Mouse (Mus musculus) limb, embryonic 14.5 days (tissue): ENCODE data around the gene Acta1. TPM values are rescaled to one million over a fixed set of nuclear protein-coding genes. Genes with fewer than 3 reads are reported as not detected.
A peak's percentile ranks its signal among the peaks of the same experiment; 100 is the strongest.

ENCODE experiments used
- ATAC-seq: fragments of 200-750 bp; cut with Nextera tagmentation; 2 replicates; pipeline ENCODE4 v1.8.0; 2017; ENCODE audit warnings: low read depth, moderate number of reproducible peaks, moderate TSS enrichment; ENCODE audit not compliant: low FRiP score
- DNase-seq: peaks from one replicate; pipeline ENCODE4 v3.0.0-alpha.2; 2015; ENCODE audit warnings: low spot score
- H3K27ac ChIP-seq: fragments of 300-500 bp; sonication (generic); replicated peaks from 2 replicates; pipeline ENCODE4 v1.5.1; 2014; ENCODE audit warnings: low read depth, mild to moderate bottlenecking, low read length, moderate library complexity, mixed read lengths
- H3K27me3 ChIP-seq: fragments of 300-500 bp; sonication (generic); 2 replicates; pipeline ENCODE4 v1.6.1; 2014; ENCODE audit warnings: low read length, mixed read lengths; ENCODE audit not compliant: control insufficient read depth, insufficient read depth
- H3K36me3 ChIP-seq: fragments of 300-500 bp; sonication (generic); 2 replicates; pipeline ENCODE4 v1.6.1; 2014; ENCODE audit warnings: mild to moderate bottlenecking, low read length, moderate library complexity, mixed read lengths; ENCODE audit not compliant: control insufficient read depth, insufficient read depth
- H3K4me1 ChIP-seq: fragments of 300-500 bp; sonication (generic); 2 replicates; pipeline ENCODE4 v1.6.1; 2014; ENCODE audit warnings: antibody characterized with exemption, low read length, mixed read lengths; ENCODE audit not compliant: control insufficient read depth, insufficient read depth
- H3K4me2 ChIP-seq: fragments of 300-500 bp; sonication (generic); replicated peaks from 2 replicates; pipeline ENCODE4 v1.6.1; 2014; ENCODE audit warnings: low read depth, mild to moderate bottlenecking, low read length, moderate library complexity; ENCODE audit not compliant: severe bottlenecking
- H3K4me3 ChIP-seq: fragments of 300-500 bp; sonication (generic); replicated peaks from 2 replicates; pipeline ENCODE4 v1.5.1; 2014; ENCODE audit warnings: low read length
- H3K9ac ChIP-seq: fragments of 300-500 bp; sonication (generic); 2 replicates; pipeline ENCODE4 v1.6.1; 2014; ENCODE audit warnings: mild to moderate bottlenecking, low read depth, low read length, moderate library complexity; ENCODE audit not compliant: severe bottlenecking
- H3K9me3 ChIP-seq: fragments of 300-500 bp; sonication (generic); 2 replicates; pipeline ENCODE4 v1.6.1; 2016; ENCODE audit warnings: low read length; ENCODE audit not compliant: control insufficient read depth
- POLR2A ChIP-seq: fragments of 200-500 bp; IDR thresholded peaks from 2 replicates; pipeline ENCODE4 v1.8.0; 2012; ENCODE audit warnings: inconsistent platforms, mild to moderate bottlenecking, moderate library complexity, borderline replicate concordance; ENCODE audit not compliant: insufficient read depth, insufficient read length; ENCODE audit errors: extremely low read depth
- WGBS: fragments of 180-500 bp; shearing (Covaris S2); extraction: QIAGEN DNeasy Blood & Tissue Kit; methylation state at CpG from one replicate; pipeline ENCODE4 v1.1.7; 2014; 5-methylcytosine and 5-hydroxymethylcytosine counted together
- polyA plus RNA-seq, 2 experiments: library from polyadenylated mRNA; depleted of rRNA in 1 of 2; stranded (reverse) in 1 of 2; unstranded in 1 of 2; fragments of >200 nt; fragmentation: Nextera tagmentation in 1 of 2; extraction: Ambion mirVana in 1 of 2; gene quantifications; 2 replicates each; pipeline versions ENCODE4 v1.2.1 to v1.2.3; 2012 to 2014

Gene Acta1
- polyA plus RNA-seq, 2 experiments = 847 to 1,005 TPM

GRCm38 (mm10) chr8:123891883-123892585 lies 2.5 kb downstream of the Acta1 start:
- Histone ChIP-seq H3K27me3 (peaks cover 40% of the 10 kb centered on the region), H3K4me1 (0 out of 2 replicates have a peak, but pooled peaks cover 2% of the 10 kb centered on the region), H3K27ac (no peak overlapping the region), H3K9ac (no peak overlapping the region), H3K36me3 (no peaks in the 10 kb centered on the region), H3K4me3 (peak overlapping the region; percentile 26), H3K4me2 (peak overlapping the region; percentile 41), H3K9me3 (no peaks in the 10 kb centered on the region)
- 2% methylated on average over 49 of the region's 49 CpGs for WGBS
- no peak for DNase-seq
- TF ChIP-seq POLR2A = no peak
- ATAC-seq = no peak

GRCm38 (mm10) chr8:123891271-123891670 lies 3.3 kb downstream of the Acta1 start:
- WGBS = under 1% methylated on average over 11 of the region's 11 CpGs
- no peaks in the 10 kb centered on the region for H3K9me3 ChIP-seq
- DNase-seq = peak; percentile 71
- 0 out of 2 replicates have a peak, but pooled peaks cover 2% of the 10 kb centered on the region for H3K4me1 ChIP-seq
- H3K27me3 ChIP-seq = peaks cover 40% of the 10 kb centered on the region
- TF ChIP-seq POLR2A = no peak
- peak overlapping the region; percentile 41; the same call in 1 of the 2 replicates for H3K4me2 ChIP-seq
- peak overlapping the region; percentile 26 for H3K4me3 ChIP-seq
- no peaks in the 10 kb centered on the region for H3K36me3 ChIP-seq
- no peak overlapping the region for H3K27ac ChIP-seq
- H3K9ac ChIP-seq = no peak overlapping the region
- ATAC-seq = no peak

- no peak overlapping the region for H3K4me2 ChIP-seq
- H3K9me3 ChIP-seq = no peaks in the 10 kb centered on the region
- H3K36me3 ChIP-seq = no peaks in the 10 kb centered on the region
- peaks cover 35% of the 10 kb centered on the region for H3K27me3 ChIP-seq
- ATAC-seq = no peak
- H3K9ac ChIP-seq = no peak overlapping the region
- no peak overlapping the region for H3K27ac ChIP-seq
- H3K4me1 ChIP-seq = 0 out of 2 replicates have a peak, but pooled peaks cover 2% of the 10 kb centered on the region
- H3K4me3 ChIP-seq = no peak overlapping the region
- DNase-seq = no peak
- TF ChIP-seq POLR2A = no peak
- 66% methylated on average over 4 of the region's 4 CpGs for WGBS
These were observed 4.8 kb downstream of the Acta1 start for GRCm38 (mm10) chr8:123889797-123890196.

GRCm38 (mm10) chr8:123887956-123888355 lies 6.6 kb downstream of the Acta1 start:
- H3K36me3 ChIP-seq = no peaks in the 10 kb centered on the region
- DNase-seq (no peak), ATAC-seq (no peak)
- H3K4me2 ChIP-seq = no peak overlapping the region
- no peak overlapping the region for H3K27ac ChIP-seq
- no peak for TF ChIP-seq POLR2A
- peaks cover 16% of the 10 kb centered on the region for H3K27me3 ChIP-seq
- 90% methylated on average over 2 of the region's 2 CpGs for WGBS
- H3K9ac ChIP-seq = no peak overlapping the region
- H3K4me1 ChIP-seq = 0 out of 2 replicates have a peak, but pooled peaks cover 2% of the 10 kb centered on the region
- H3K4me3 ChIP-seq = no peak overlapping the region
- no peaks in the 10 kb centered on the region for H3K9me3 ChIP-seq

- no peak overlapping the region for H3K27ac ChIP-seq
- H3K4me3 ChIP-seq = no peak overlapping the region
- no peak for TF ChIP-seq POLR2A
- H3K27me3 ChIP-seq = peaks cover 10% of the 10 kb centered on the region
- no peak overlapping the region for H3K9ac ChIP-seq
- 95% methylated on average over 4 of the region's 4 CpGs for WGBS
- no peaks in the 10 kb centered on the region for H3K9me3 ChIP-seq
- DNase-seq = no peak
- 0 out of 2 replicates have a peak, but pooled peaks cover 2% of the 10 kb centered on the region for H3K4me1 ChIP-seq
- H3K36me3 ChIP-seq = no peaks in the 10 kb centered on the region
- no peak overlapping the region for H3K4me2 ChIP-seq
- ATAC-seq = no peak
These were observed 7.4 kb downstream of the Acta1 start for GRCm38 (mm10) chr8:123887163-123887562.
